Mouse (Mus musculus): Measurements from ENCODE around the gene Mtrf1. TPM values are rescaled to one million over a fixed set of nuclear protein-coding genes. Genes with fewer than 3 reads are reported as not detected.

Gene Mtrf1
- total and polyA plus RNA-seq, 2 experiments: 2.3 to 10.3 TPM

DNA sequence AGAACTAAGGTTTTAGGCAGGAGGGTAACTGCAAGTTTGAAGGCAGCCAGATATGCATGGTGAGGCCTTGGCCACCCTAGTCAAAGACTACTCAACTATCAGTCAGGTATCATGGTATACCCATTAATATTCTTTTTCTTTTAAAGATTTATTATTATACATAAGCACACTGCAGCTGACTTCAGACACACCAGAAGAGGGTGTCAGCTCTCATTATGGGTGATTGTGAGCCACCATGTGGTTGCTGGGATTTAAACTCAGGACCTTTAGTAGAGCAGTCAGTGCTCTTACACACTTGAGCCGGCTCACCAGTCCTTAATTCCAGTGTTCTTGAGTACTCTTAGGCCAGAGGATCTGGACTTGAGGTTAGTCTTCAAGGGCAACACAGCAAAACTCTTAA lies 62.8 kb downstream of the Mtrf1 start:
- Histone ChIP-seq H3K27ac (replicated peaks; ENCODE audit: insufficient read depth, low read depth, low read length) (no peak overlapping the region), H3K4me3 (ENCODE audit: insufficient read depth, low read depth, low read length) (no peak overlapping the region), H3K79me2 (ENCODE audit: control insufficient read depth, insufficient read depth, low read length) (no peaks in the 10 kb centered on the region), H3K4me1 (ENCODE audit: control insufficient read depth, insufficient read depth, low read length) (no peaks in the 10 kb centered on the region), H3K9ac (ENCODE audit: low read depth, low read length) (no peak overlapping the region), H3K27me3 (ENCODE audit: control insufficient read depth, insufficient read depth, low read length) (no peaks in the 10 kb centered on the region), H3K36me3 (ENCODE audit: control insufficient read depth, insufficient read depth, low read length) (peaks cover 29% of the 10 kb centered on the region)
- DNase-seq (ENCODE audit: extremely low read depth, low read depth, low spot score): no peak
- TF ChIP-seq CTCF (IDR thresholded peaks at IDR 0.05; ENCODE audit: low read depth, low read length) (no peak), POLR2A (IDR thresholded peaks at IDR 0.05; ENCODE audit: extremely low read depth, insufficient read depth, low read length) (no peak)
- 92% methylated on average over 1 of the region's 1 CpGs for WGBS

DNA sequence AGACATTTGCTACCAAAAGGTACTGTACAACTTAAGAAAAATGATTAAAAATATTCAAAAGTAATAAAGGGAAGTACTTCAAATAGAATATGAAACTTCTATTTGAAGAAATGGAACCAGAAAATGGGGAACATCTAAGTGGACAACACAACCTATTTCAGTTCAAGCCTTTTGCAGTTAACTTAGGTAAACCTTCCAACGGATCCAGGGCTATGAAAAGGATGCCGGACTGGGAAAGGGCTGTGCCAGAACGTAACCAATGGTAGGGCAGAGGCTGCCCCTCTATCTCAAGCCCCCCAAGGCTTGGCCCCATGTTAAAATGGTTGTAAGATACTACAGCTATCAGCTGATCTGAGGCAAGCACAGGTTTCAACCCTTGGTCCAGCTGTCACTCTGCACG lies 63.4 kb downstream of the Mtrf1 start:
- no peak overlapping the region for H3K4me3 ChIP-seq (ENCODE audit: insufficient read depth, low read depth, low read length)
- no peaks in the 10 kb centered on the region for H3K27me3 ChIP-seq (ENCODE audit: control insufficient read depth, insufficient read depth, low read length)
- no peak for TF ChIP-seq CTCF (IDR thresholded peaks at IDR 0.05; ENCODE audit: low read depth, low read length)
- TF ChIP-seq POLR2A (IDR thresholded peaks at IDR 0.05; ENCODE audit: extremely low read depth, insufficient read depth, low read length): no peak
- no peaks in the 10 kb centered on the region for H3K4me1 ChIP-seq (ENCODE audit: control insufficient read depth, insufficient read depth, low read length)
- 93% methylated on average over 4 of the region's 4 CpGs for WGBS
- no peak overlapping the region for H3K9ac ChIP-seq (ENCODE audit: low read depth, low read length)
- DNase-seq (ENCODE audit: extremely low read depth, low read depth, low spot score): no peak
- no peaks in the 10 kb centered on the region for H3K79me2 ChIP-seq (ENCODE audit: control insufficient read depth, insufficient read depth, low read length)
- H3K27ac ChIP-seq (replicated peaks; ENCODE audit: insufficient read depth, low read depth, low read length): no peak overlapping the region
- peaks cover 34% of the 10 kb centered on the region for H3K36me3 ChIP-seq (ENCODE audit: control insufficient read depth, insufficient read depth, low read length)

DNA sequence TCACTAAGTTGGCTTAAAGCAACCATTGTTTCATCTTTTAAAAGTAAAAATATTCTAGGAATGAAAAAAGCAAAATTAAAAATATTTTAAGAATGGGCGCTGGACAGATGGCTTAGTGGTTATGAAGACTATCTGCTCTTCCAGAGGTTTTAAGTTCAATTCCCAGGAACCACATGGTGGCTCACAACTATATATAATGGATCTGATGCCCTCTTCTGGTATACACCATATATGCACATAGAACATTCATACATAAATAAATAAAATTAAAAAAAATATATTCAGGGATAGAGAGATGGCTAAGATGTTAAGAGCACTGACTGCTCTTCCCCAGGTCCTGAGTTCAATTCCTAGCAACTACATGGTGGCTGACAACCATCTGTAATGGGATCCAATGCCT lies 68.1 kb downstream of the Mtrf1 start:
- Histone ChIP-seq H3K27ac (replicated peaks; ENCODE audit: insufficient read depth, low read depth, low read length) (no peak overlapping the region), H3K36me3 (ENCODE audit: control insufficient read depth, insufficient read depth, low read length) (peaks cover 58% of the 10 kb centered on the region), H3K79me2 (ENCODE audit: control insufficient read depth, insufficient read depth, low read length) (no peaks in the 10 kb centered on the region), H3K27me3 (ENCODE audit: control insufficient read depth, insufficient read depth, low read length) (no peaks in the 10 kb centered on the region), H3K4me3 (ENCODE audit: insufficient read depth, low read depth, low read length) (no peak overlapping the region), H3K4me1 (ENCODE audit: control insufficient read depth, insufficient read depth, low read length) (no peaks in the 10 kb centered on the region), H3K9ac (ENCODE audit: low read depth, low read length) (no peak overlapping the region)
- no peak for DNase-seq (ENCODE audit: extremely low read depth, low read depth, low spot score)
- WGBS: 90% methylated on average over 1 of the region's 1 CpGs
- no peak for TF ChIP-seq CTCF (IDR thresholded peaks at IDR 0.05; ENCODE audit: low read depth, low read length)
- TF ChIP-seq POLR2A (IDR thresholded peaks at IDR 0.05; ENCODE audit: extremely low read depth, insufficient read depth, low read length): no peak

DNA sequence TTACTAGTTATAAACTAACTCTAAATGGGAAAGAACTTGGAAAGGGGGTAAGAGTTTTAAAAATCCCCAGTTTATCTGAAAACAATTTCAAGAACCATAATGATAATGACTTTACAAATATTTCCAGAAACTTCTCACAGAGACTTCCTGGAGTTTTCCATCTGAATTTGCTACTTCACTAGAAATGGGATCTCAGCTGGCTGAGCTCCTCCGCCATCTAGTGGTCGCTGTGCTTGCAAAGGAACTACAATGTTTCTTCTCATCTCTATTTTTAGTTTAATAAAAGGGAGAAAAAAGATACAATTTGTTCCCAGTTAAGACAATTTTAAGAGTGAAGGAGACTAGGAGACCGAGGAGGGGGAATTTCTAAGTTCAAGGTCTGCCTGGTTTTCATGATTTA lies 70.0 kb downstream of the Mtrf1 start:
- no peaks in the 10 kb centered on the region for H3K4me1 ChIP-seq (ENCODE audit: control insufficient read depth, insufficient read depth, low read length)
- no peaks in the 10 kb centered on the region for H3K79me2 ChIP-seq (ENCODE audit: control insufficient read depth, insufficient read depth, low read length)
- TF ChIP-seq POLR2A (IDR thresholded peaks at IDR 0.05; ENCODE audit: extremely low read depth, insufficient read depth, low read length) (no peak), CTCF (IDR thresholded peaks at IDR 0.05; ENCODE audit: low read depth, low read length) (peak; percentile 69)
- H3K9ac ChIP-seq (ENCODE audit: low read depth, low read length): no peak overlapping the region
- H3K27me3 ChIP-seq (ENCODE audit: control insufficient read depth, insufficient read depth, low read length): no peaks in the 10 kb centered on the region
- H3K36me3 ChIP-seq (ENCODE audit: control insufficient read depth, insufficient read depth, low read length): peaks cover 62% of the 10 kb centered on the region
- no peak overlapping the region for H3K27ac ChIP-seq (replicated peaks; ENCODE audit: insufficient read depth, low read depth, low read length)
- DNase-seq (ENCODE audit: extremely low read depth, low read depth, low spot score): peak; percentile 25
- no peak overlapping the region for H3K4me3 ChIP-seq (ENCODE audit: insufficient read depth, low read depth, low read length)
- 27% methylated on average over 3 of the region's 3 CpGs for WGBS

Other genes with a start within 250 kb of the Mtrf1 start
- gene Zfp957, start 150.4 kb upstream of the Mtrf1 start, total RNA-seq (2014; rRNA removed): not detected in 2 replicates
- not detected in 2 replicates for gene Zfp957, start 150.4 kb upstream of the Mtrf1 start, polyA plus RNA-seq (2012; rRNA removed)
- 0.18 and 0.94 TPM in 2 replicates for gene Rgcc, start 96.1 kb upstream of the Mtrf1 start, total RNA-seq (2014; rRNA removed)
- 0.54 and 0.61 TPM in 2 replicates for gene Rgcc, start 96.1 kb upstream of the Mtrf1 start, polyA plus RNA-seq (2012; rRNA removed)
- 3.9 and 5.2 TPM in 2 replicates for gene Naa16, start 7.0 kb upstream of the Mtrf1 start, total RNA-seq (2014; rRNA removed)
- gene Naa16, start 7.0 kb upstream of the Mtrf1 start, polyA plus RNA-seq (2012; rRNA removed): 2.0 and 2.2 TPM in 2 replicates
- gene Kbtbd7, start 28.7 kb downstream of the Mtrf1 start, total RNA-seq (2014; rRNA removed): 6.6 and 7.3 TPM in 2 replicates
- 3.8 and 4.3 TPM in 2 replicates for gene Kbtbd7, start 28.7 kb downstream of the Mtrf1 start, polyA plus RNA-seq (2012; rRNA removed)
- gene Kbtbd6, start 54.1 kb downstream of the Mtrf1 start, total RNA-seq (2014; rRNA removed): 0.13 and 0.18 TPM in 2 replicates
- gene Kbtbd6, start 54.1 kb downstream of the Mtrf1 start, polyA plus RNA-seq (2012; rRNA removed): not detected in 2 replicates
- 13.8 and 15.9 TPM in 2 replicates for gene Elf1, start 83.4 kb downstream of the Mtrf1 start, total RNA-seq (2014; rRNA removed)
- gene Elf1, start 83.4 kb downstream of the Mtrf1 start, polyA plus RNA-seq (2012; rRNA removed): 5.1 and 6.4 TPM in 2 replicates
- 6.1 and 7.7 TPM in 2 replicates for gene Wbp4, start 83.7 kb downstream of the Mtrf1 start, total RNA-seq (2014; rRNA removed)
- gene Wbp4, start 83.7 kb downstream of the Mtrf1 start, polyA plus RNA-seq (2012; rRNA removed): 2.1 and 2.5 TPM in 2 replicates
- 25.6 and 30.0 TPM in 2 replicates for gene Sugt1, start 189.9 kb downstream of the Mtrf1 start, total RNA-seq (2014; rRNA removed)
- 3.3 and 3.4 TPM in 2 replicates for gene Sugt1, start 189.9 kb downstream of the Mtrf1 start, polyA plus RNA-seq (2012; rRNA removed)